Mouse (Mus musculus): ENCODE measurements around the gene Prn. TPM values are rescaled to one million over a fixed set of nuclear protein-coding genes. Genes with fewer than 3 reads are reported as not detected.

Prn gene
- total RNA-seq, 4 experiments from 2014 or later, result 0.11 TPM; not detected in 3

GRCm38 (mm10) chr2:131993151-131993550 is 83.4 kb downstream of the Prn start:
- DNase-seq (ENCODE audit: low spot score in 2 of 2), result no peak

GRCm38 (mm10) chr2:131993563-131994088 is 83.9 kb downstream of the Prn start:
- no peak for DNase-seq (ENCODE audit: low spot score in 2 of 2)

- DNase-seq (ENCODE audit: low spot score in 2 of 2), result no peak
These were observed 85.2 kb downstream of the Prn start for GRCm38 (mm10) chr2:131994971-131995370.

GRCm38 (mm10) chr2:131995742-131996141 is 86.0 kb downstream of the Prn start:
- no peak for DNase-seq (ENCODE audit: low spot score in 2 of 2)

- no peak for DNase-seq (ENCODE audit: low spot score in 2 of 2)
These were observed 86.6 kb downstream of the Prn start for GRCm38 (mm10) chr2:131996369-131996768.

- no peak for DNase-seq (ENCODE audit: low spot score in 2 of 2)
These were observed 87.6 kb downstream of the Prn start for GRCm38 (mm10) chr2:131997356-131997755.

- no peak for DNase-seq (ENCODE audit: low spot score in 2 of 2)
These were observed 92.1 kb downstream of the Prn start for GRCm38 (mm10) chr2:132001696-132002334.

GRCm38 (mm10) chr2:132003916-132004315 is 94.2 kb downstream of the Prn start:
- DNase-seq (ENCODE audit: low spot score in 2 of 2), result no peak

- no peak for DNase-seq (ENCODE audit: low spot score in 2 of 2)
These were observed 94.9 kb downstream of the Prn start for GRCm38 (mm10) chr2:132004495-132005136.

GRCm38 (mm10) chr2:132005445-132005844 is 95.7 kb downstream of the Prn start:
- no peak for DNase-seq (ENCODE audit: low spot score in 2 of 2)

Other genes with a start within 250 kb of the Prn start
- gene Erv3, start 50.2 kb upstream of the Prn start, total RNA-seq (2022), result under 1 TPM; 0.12 to 0.36 (median 0.29) TPM
- gene Prnp, start within 50 bp of the Prn start, total RNA-seq (2022), result 1,000 to 10,000 TPM; 1,012 to 1,060 (median 1,025) TPM
- gene Prnd, start 40.9 kb downstream of the Prn start, total RNA-seq (2022), result under 1 TPM in 2 of 4 experiments, not detected in 2; 0.13 to 0.19 TPM
- 10 to 100 TPM; 50.1 to 62.3 (median 53.7) TPM for gene Rassf2, start 120.3 kb downstream of the Prn start, total RNA-seq (2022)
- gene Slc23a2, start 235.2 kb downstream of the Prn start, total RNA-seq (2022), result 100 to 1,000 TPM; 107 to 125 (median 113) TPM